Mouse (Mus musculus) lung, postnatal 0 days (tissue): ENCODE measurements at regions not wholly inside any gene's neighbourhood (a gene's known extent, or its start where the extent isn't known, plus 50 kb on each side); places are given as distances from the start of the nearest gene placed in this dataset.

Experiments used
- CTCF ChIP-seq: IDR thresholded peaks from 2 replicates; pipeline ENCODE4 v1.5.1; 2016; ENCODE audit warnings: antibody characterized with exemption, mild to moderate bottlenecking
- EP300 ChIP-seq: IDR thresholded peaks from 2 replicates; pipeline ENCODE4 v1.6.1; 2016; ENCODE audit warnings: antibody characterized with exemption, mild to moderate bottlenecking, control low read depth

DNA sequence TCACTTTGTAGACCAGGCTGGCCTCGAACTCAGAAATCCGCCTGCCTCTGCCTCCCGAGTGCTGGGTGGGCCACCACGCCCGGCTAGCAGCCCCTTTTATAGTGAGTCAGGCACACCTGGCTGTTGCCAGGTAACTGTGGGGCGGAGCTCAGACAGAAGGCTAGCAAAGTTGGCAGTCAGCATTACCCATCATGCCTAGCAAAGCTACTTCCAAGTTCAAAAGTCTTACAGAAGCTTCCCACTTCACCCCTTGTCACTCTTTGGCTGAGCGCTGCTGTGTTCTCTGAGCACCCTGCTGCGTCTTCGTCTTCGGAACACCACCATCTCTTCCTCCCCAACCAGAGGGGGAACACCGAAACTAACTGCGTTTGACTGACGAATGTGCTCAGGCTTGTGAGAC, 279.1 kb upstream of the Jmjd1c start:
- TF ChIP-seq EP300 (no peak), CTCF (no peak)
